Mouse (Mus musculus): ENCODE results near the gene Rab3d. TPM values are rescaled to one million over a fixed set of nuclear protein-coding genes. Genes with fewer than 3 reads are reported as not detected.

Gene Rab3d
- total RNA-seq, 4 experiments from 2014 or later, result 16.9 to 23.5 (median 21.1) TPM

- no peak for DNase-seq (ENCODE audit: low spot score in 2 of 2)
Measured at GRCm38 (mm10) chr9:21938234-21938855, 20.4 kb upstream of the Rab3d start.

GRCm38 (mm10) chr9:21937711-21938175 lies 19.8 kb upstream of the Rab3d start:
- peak in 1 of 2 experiments; percentile 63 for DNase-seq (ENCODE audit: low spot score in 2 of 2)

GRCm38 (mm10) chr9:21936692-21937570 lies 18.9 kb upstream of the Rab3d start, which contains the start of gene Plppr2:
Plppr2 (plus strand) TSS chr9:21937033.
- peak; percentile 98 for DNase-seq (ENCODE audit: low spot score in 2 of 2)

- DNase-seq (ENCODE audit: low spot score in 2 of 2), result no peak
Measured at GRCm38 (mm10) chr9:21935466-21936131, 17.6 kb upstream of the Rab3d start.

- no peak for DNase-seq (ENCODE audit: low spot score in 2 of 2)
Measured at GRCm38 (mm10) chr9:21934021-21934420, 16.0 kb upstream of the Rab3d start.

- DNase-seq (ENCODE audit: low spot score in 2 of 2), result no peak
Measured at GRCm38 (mm10) chr9:21932445-21933137, 14.6 kb upstream of the Rab3d start.

- DNase-seq (ENCODE audit: low spot score in 2 of 2), result no peak
Measured at GRCm38 (mm10) chr9:21932006-21932405, 14.0 kb upstream of the Rab3d start.

GRCm38 (mm10) chr9:21929208-21929607 lies 11.2 kb upstream of the Rab3d start:
- DNase-seq (ENCODE audit: low spot score in 2 of 2), result no peak

- peak; percentile 93 to 96 for DNase-seq (ENCODE audit: low spot score in 2 of 2)
Measured at GRCm38 (mm10) chr9:21927208-21927753, 9.3 kb upstream of the Rab3d start, which contains the start of the genes Ccdc159 and Tmem205. Ccdc159 (plus strand) TSS chr9:21927471. Tmem205 (minus strand) TSS chr9:21927556.

- DNase-seq (ENCODE audit: low spot score in 2 of 2), result no peak
Measured at GRCm38 (mm10) chr9:21926784-21927183, 8.8 kb upstream of the Rab3d start.

GRCm38 (mm10) chr9:21926155-21926554 lies 8.2 kb upstream of the Rab3d start:
- no peak for DNase-seq (ENCODE audit: low spot score in 2 of 2)

- no peak for DNase-seq (ENCODE audit: low spot score in 2 of 2)
Measured at GRCm38 (mm10) chr9:21925506-21925905, 7.5 kb upstream of the Rab3d start.

- no peak for DNase-seq (ENCODE audit: low spot score in 2 of 2)
Measured at GRCm38 (mm10) chr9:21925034-21925433, 7.0 kb upstream of the Rab3d start.

GRCm38 (mm10) chr9:21924099-21924493 lies 6.1 kb upstream of the Rab3d start:
- DNase-seq (ENCODE audit: low spot score in 2 of 2), result no peak

GRCm38 (mm10) chr9:21923490-21924098 lies 5.6 kb upstream of the Rab3d start:
- no peak for DNase-seq (ENCODE audit: low spot score in 2 of 2)

GRCm38 (mm10) chr9:21923036-21923435 lies 5.0 kb upstream of the Rab3d start:
- no peak for DNase-seq (ENCODE audit: low spot score in 2 of 2)

GRCm38 (mm10) chr9:21918692-21919384 lies 846 bp upstream of the Rab3d start:
- DNase-seq (ENCODE audit: low spot score in 2 of 2), result no peak

- DNase-seq (ENCODE audit: low spot score in 2 of 2), result peak; percentile 81 to 87
Measured at GRCm38 (mm10) chr9:21917493-21918034, 428 bp downstream of the Rab3d start.

- DNase-seq (ENCODE audit: low spot score in 2 of 2), result no peak
Measured at GRCm38 (mm10) chr9:21916851-21917492, 1.0 kb downstream of the Rab3d start.

All from layer of hippocampus, adult 8-10 months (tissue).